Mouse (Mus musculus) forebrain, embryonic 11.5 days (tissue): ENCODE measurements around the gene Slc16a12. TPM values are rescaled to one million over a fixed set of nuclear protein-coding genes. Genes with fewer than 3 reads are reported as not detected.

Source experiments
- ATAC-seq: fragments of 200-750 bp; cut with Nextera tagmentation; replicated peaks from 2 replicates; pipeline ENCODE4 v1.8.0; 2017; ENCODE audit warnings: moderate TSS enrichment; ENCODE audit not compliant: low FRiP score
- DNase-seq: peaks from one replicate; pipeline ENCODE4 v3.0.0-alpha.2; 2017; ENCODE audit warnings: low spot score
- H3K27ac ChIP-seq: fragments of 300-500 bp; sonication (generic); 2 replicates; pipeline ENCODE4 v1.5.1; 2014; ENCODE audit warnings: low read depth, low read length
- H3K27me3 ChIP-seq: fragments of 300-500 bp; sonication (generic); 2 replicates; pipeline ENCODE4 v1.6.1; 2014; ENCODE audit warnings: mild to moderate bottlenecking, low read length, mixed read lengths; ENCODE audit not compliant: control insufficient read depth, insufficient read depth
- H3K36me3 ChIP-seq: fragments of 300-500 bp; sonication (generic); 2 replicates; pipeline ENCODE4 v1.6.1; 2014; ENCODE audit warnings: mild to moderate bottlenecking, low read length, moderate library complexity, mixed read lengths; ENCODE audit not compliant: control insufficient read depth, insufficient read depth
- H3K4me1 ChIP-seq: fragments of 300-500 bp; sonication (generic); replicated peaks from 2 replicates; pipeline ENCODE4 v1.6.1; 2014; ENCODE audit warnings: low read length, mixed read lengths; ENCODE audit not compliant: control insufficient read depth, insufficient read depth
- H3K4me2 ChIP-seq: fragments of 300-500 bp; sonication (generic); 2 replicates; pipeline ENCODE4 v1.6.1; 2014; ENCODE audit warnings: low read depth, mild to moderate bottlenecking, low read length, moderate library complexity, mixed read lengths; ENCODE audit not compliant: severe bottlenecking
- H3K4me3 ChIP-seq: fragments of 300-500 bp; sonication (generic); 2 replicates; pipeline ENCODE4 v1.5.1; 2014; ENCODE audit warnings: low read depth, low read length
- H3K9ac ChIP-seq: fragments of 300-500 bp; sonication (generic); 2 replicates; pipeline ENCODE4 v1.6.1; 2014; ENCODE audit warnings: low read length
- H3K9me3 ChIP-seq: fragments of 300-500 bp; sonication (generic); 2 replicates; pipeline ENCODE4 v1.6.1; 2016; ENCODE audit warnings: low read length, mixed read lengths; ENCODE audit not compliant: control insufficient read depth
- WGBS: fragments of 180-500 bp; shearing (Covaris S2); extraction: QIAGEN DNeasy Blood & Tissue Kit; methylation state at CpG from one replicate; pipeline ENCODE4 v1.1.7; 2014; 5-methylcytosine and 5-hydroxymethylcytosine counted together
- polyA plus RNA-seq: library from polyadenylated mRNA; unstranded; fragments of >200 nt; fragmentation: Nextera tagmentation; extraction: Ambion mirVana; gene quantifications from 2 replicates; pipeline ENCODE4 v1.2.1, GENCODE M21; 2014

Slc16a12 gene
- polyA plus RNA-seq, 1 experiment from 2014 or later: 1.3 TPM

DNA sequence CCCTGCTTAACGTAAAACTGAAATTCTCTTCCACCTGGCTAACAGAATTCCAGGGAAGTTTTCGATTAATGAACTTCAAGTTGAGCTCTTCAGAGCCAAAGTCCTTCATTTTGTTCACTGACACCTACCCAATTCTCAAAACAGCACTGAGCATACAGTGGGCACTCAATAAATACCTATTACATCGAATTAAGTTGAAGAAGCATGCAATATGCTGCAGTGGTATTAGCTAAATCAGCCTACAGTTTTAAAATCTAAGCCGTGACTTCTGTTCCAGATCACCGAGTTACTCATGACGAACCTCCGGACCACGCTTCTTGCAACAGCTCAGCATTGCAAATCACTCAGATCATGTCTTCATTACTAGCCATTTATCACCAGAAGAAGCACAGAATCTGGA is 2.1 kb downstream of the Slc16a12 start:
- Histone ChIP-seq H3K4me1 (0 out of 2 replicates have a peak, but pooled peaks cover 2% of the 10 kb centered on the region), H3K27ac (no peak overlapping the region), H3K9me3 (no peaks in the 10 kb centered on the region), H3K9ac (no peak overlapping the region), H3K4me3 (no peak overlapping the region), H3K4me2 (no peak overlapping the region), H3K36me3 (no peaks in the 10 kb centered on the region), H3K27me3 (peaks cover 10% of the 10 kb centered on the region)
- DNase-seq (no peak), ATAC-seq (no peak)
- WGBS: 90% methylated on average over 8 of the region's 8 CpGs

DNA sequence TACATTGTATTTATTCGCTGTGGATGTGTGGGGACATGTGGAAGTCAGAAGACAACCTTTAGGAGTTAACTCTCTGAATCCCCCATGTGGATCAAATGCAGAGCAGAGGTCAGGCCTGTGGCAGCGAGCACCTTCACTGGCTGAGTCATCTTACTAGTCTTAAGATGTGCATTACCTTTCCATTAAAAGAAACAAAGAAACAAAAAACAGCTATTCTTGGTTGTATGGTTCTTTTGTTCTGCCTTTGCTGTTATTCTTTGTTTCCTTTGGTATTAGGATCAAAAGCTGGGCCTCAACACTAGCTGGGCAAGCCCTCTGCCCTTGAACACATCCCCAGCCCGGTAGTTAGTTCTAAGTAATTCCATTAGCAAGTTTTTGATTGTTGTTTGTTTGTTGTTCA is 9.2 kb downstream of the Slc16a12 start:
- Histone ChIP-seq H3K4me3 (no peak overlapping the region), H3K9me3 (no peaks in the 10 kb centered on the region), H3K4me1 (no peaks in the 10 kb centered on the region), H3K36me3 (no peaks in the 10 kb centered on the region), H3K27me3 (no peaks in the 10 kb centered on the region), H3K4me2 (no peak overlapping the region), H3K27ac (no peak overlapping the region), H3K9ac (no peak overlapping the region)
- DNase-seq: no peak
- ATAC-seq: no peak
- 75% methylated on average over 3 of the region's 3 CpGs for WGBS

DNA sequence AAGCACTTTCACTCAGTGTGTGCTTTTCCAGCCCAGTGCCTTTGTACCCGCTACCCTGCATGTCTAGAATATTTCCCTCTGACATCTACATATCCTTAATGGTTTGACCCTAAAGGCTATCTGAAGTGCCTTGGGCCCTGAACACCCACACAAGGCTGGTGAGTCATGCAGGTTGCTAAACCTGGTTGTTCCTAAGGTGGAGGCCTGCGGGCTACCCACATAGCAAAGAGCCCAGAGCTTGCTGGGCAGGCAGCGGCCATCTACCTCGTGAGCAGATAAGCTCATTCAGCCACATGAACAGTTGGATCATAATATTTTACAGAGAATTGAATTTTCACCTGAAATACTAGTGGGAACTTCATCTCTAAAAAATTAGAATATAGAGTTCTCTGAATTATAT is 11.2 kb downstream of the Slc16a12 start:
- WGBS: 90% methylated on average over 4 of the region's 4 CpGs
- no peak overlapping the region for H3K9ac ChIP-seq
- H3K4me3 ChIP-seq: no peak overlapping the region
- no peaks in the 10 kb centered on the region for H3K27me3 ChIP-seq
- no peak overlapping the region for H3K27ac ChIP-seq
- DNase-seq: no peak
- ATAC-seq: no peak
- no peak overlapping the region for H3K4me2 ChIP-seq
- no peaks in the 10 kb centered on the region for H3K4me1 ChIP-seq
- no peaks in the 10 kb centered on the region for H3K36me3 ChIP-seq
- no peaks in the 10 kb centered on the region for H3K9me3 ChIP-seq

DNA sequence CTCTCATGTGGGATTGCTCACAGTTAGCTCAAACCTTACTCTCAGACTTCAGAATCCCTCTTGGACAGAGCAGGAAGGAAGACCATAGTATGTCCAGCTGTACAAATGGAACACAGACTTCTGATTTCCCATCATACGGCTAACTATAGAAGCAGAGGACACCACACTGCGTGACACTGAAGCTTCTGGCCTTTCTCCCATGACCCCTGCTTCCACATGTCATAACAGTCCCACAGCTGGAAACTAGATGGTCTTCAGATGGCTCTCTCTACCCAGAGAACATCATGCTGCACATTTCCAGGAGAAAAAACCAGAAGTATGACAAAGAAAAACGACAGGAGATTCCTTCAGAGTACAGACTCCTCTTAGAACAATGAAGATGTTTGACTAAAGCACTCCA is 14.1 kb downstream of the Slc16a12 start:
- no peak for ATAC-seq
- no peaks in the 10 kb centered on the region for H3K4me1 ChIP-seq
- no peak overlapping the region for H3K9ac ChIP-seq
- no peak overlapping the region for H3K4me2 ChIP-seq
- H3K27ac ChIP-seq: no peak overlapping the region
- 78% methylated on average over 3 of the region's 3 CpGs for WGBS
- no peaks in the 10 kb centered on the region for H3K27me3 ChIP-seq
- no peak for DNase-seq
- no peak overlapping the region for H3K4me3 ChIP-seq
- no peaks in the 10 kb centered on the region for H3K36me3 ChIP-seq
- H3K9me3 ChIP-seq: no peaks in the 10 kb centered on the region

DNA sequence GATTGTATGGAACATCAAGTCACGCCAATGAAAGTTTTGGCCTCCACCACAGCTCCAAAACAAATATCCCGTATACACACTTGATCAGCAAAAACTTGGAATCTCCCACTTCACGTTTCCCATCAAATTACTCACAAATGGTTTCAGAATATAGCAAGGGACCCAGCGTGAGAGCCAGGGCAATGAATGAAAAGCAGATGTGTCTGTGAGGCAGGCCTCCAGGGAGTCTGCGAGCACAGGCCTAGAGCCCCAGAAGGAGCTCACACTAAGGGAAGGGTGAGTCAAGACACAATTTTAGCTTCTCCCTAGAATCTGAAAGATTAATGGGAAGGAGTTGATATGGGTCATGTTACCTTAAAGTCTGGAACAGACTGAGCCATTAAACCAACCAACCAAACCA is 15.7 kb downstream of the Slc16a12 start:
- Histone ChIP-seq H3K9ac (no peak overlapping the region), H3K4me1 (no peaks in the 10 kb centered on the region), H3K27ac (no peak overlapping the region), H3K9me3 (no peaks in the 10 kb centered on the region), H3K27me3 (no peaks in the 10 kb centered on the region), H3K4me3 (no peak overlapping the region), H3K4me2 (no peak overlapping the region), H3K36me3 (no peaks in the 10 kb centered on the region)
- 83% methylated on average over 5 of the region's 5 CpGs for WGBS
- DNase-seq: no peak
- ATAC-seq: no peak

DNA sequence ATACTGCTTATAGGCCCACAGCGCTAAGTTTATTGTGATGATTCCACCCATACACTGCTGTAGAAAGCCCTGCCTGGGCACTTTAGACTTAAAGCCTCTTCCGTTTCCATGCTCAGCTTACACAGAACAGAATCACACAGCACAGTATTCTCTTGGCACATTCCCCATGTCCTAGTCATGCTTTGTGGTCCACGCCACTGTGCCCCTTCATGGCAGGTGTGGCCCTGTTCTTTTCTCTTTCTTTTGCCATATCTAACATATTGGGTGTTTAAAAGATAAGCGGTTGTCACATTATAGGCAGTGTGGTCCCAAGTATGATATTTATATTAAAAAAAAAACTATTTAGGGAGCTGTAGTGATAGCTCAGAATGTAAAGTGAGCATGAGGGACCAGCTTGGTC is 16.5 kb downstream of the Slc16a12 start:
- Histone ChIP-seq H3K4me2 (no peak overlapping the region), H3K9ac (no peak overlapping the region), H3K36me3 (no peaks in the 10 kb centered on the region), H3K9me3 (no peaks in the 10 kb centered on the region), H3K4me3 (no peak overlapping the region), H3K27ac (no peak overlapping the region), H3K27me3 (no peaks in the 10 kb centered on the region), H3K4me1 (no peaks in the 10 kb centered on the region)
- no peak for ATAC-seq
- DNase-seq: no peak
- WGBS: 95% methylated on average over 4 of the region's 4 CpGs

DNA sequence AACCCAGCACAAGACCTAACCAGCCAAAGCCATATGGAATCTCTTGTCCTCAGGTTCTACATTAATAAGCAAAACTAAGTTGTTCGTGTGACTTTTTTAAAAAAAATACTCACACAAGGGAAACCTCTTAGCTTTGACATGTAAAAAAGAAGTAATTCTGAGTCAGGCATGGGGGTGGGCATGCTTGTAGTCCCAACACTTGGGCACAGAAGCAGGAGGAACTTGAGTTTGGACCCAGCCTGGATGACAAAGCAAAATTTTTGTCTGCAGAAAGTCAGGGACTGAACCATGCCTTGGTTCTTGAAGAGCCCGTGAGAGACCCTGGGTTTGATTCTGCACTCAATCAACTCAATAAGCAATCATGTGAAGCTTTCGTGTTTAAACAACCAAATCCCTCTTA is 17.6 kb downstream of the Slc16a12 start:
- WGBS: 89% methylated on average over 3 of the region's 3 CpGs
- ATAC-seq: no peak

DNA sequence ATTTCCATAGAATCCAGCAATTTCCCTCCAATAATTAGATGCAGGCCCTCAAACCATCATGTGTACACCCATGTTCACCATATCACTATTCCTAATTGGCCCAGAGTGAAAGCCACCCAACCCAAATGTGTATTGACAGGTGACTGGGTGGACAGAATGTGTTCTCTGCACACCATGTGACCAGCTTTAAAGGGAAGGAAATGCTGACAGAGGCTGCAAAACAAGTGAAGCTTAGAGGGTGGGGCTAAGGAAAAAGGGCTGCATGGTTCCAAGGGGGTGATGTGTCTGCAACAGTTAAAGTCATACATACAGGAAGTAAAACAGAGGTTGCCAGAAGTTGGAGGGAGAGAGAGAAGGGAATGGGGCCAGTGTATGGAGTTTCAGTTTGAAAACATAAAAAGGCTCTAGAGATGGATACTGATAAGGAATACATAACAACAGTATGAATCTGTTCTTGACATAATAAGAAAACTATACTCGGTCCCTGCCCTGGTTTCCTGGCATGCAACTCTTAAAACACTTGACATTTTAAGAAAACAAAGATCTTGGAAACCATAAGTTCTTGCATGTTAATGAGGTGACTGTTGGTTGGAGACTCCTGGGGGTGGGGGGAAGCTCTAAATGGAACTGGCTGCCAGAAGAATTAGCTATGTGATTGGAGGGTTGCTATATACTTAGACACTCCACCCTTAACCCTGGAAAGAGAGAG is 20.7 kb downstream of the Slc16a12 start:
- Histone ChIP-seq H3K9me3 (no peaks in the 10 kb centered on the region), H3K9ac (no peak overlapping the region), H3K27ac (no peak overlapping the region), H3K4me2 (no peak overlapping the region), H3K4me1 (no peaks in the 10 kb centered on the region), H3K27me3 (no peaks in the 10 kb centered on the region), H3K36me3 (no peaks in the 10 kb centered on the region), H3K4me3 (no peak overlapping the region)
- WGBS: 89% methylated on average over 1 of the region's 1 CpGs
- ATAC-seq (no peak), DNase-seq (no peak)

More for the DNA sequence above, 17.6 kb downstream of the Slc16a12 start:
- no peak for DNase-seq
- Histone ChIP-seq H3K27ac (no peak overlapping the region), H3K9me3 (no peaks in the 10 kb centered on the region), H3K4me1 (no peaks in the 10 kb centered on the region), H3K4me2 (no peak overlapping the region), H3K27me3 (no peaks in the 10 kb centered on the region), H3K9ac (no peak overlapping the region), H3K36me3 (no peaks in the 10 kb centered on the region), H3K4me3 (no peak overlapping the region)

DNA sequence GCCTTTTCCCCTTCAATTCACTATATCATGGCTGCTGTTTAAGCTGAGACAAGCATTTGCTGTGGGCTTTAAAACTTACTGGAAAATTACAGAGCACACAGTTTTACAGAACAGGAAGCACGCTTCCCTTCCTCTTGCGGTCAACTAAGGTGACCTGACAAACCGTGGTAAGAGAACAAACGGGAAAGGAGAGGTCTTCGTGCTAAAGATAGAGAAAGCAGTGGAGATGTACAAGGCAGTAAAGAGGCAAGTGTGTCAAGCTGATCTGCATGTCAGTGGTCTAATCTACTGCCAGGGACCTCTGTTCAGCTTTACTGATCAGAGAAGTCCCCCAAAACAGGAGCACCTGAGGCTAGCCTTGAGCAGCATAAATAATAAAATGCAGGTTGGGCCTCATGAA is 21.7 kb downstream of the Slc16a12 start:
- ATAC-seq: no peak
- no peak overlapping the region for H3K4me2 ChIP-seq
- no peak overlapping the region for H3K27ac ChIP-seq
- 93% methylated on average over 5 of the region's 5 CpGs for WGBS
- H3K27me3 ChIP-seq: no peaks in the 10 kb centered on the region
- no peaks in the 10 kb centered on the region for H3K4me1 ChIP-seq
- H3K9ac ChIP-seq: no peak overlapping the region
- no peak for DNase-seq
- H3K9me3 ChIP-seq: no peaks in the 10 kb centered on the region
- no peak overlapping the region for H3K4me3 ChIP-seq
- H3K36me3 ChIP-seq: no peaks in the 10 kb centered on the region
